Mouse (Mus musculus): Measurements from ENCODE around the gene Fam71e1.

GRCm38 (mm10) chr7:44531207-44531606 is 34.8 kb downstream of the Fam71e1 start:
- TF ChIP-seq CTCF (conservative IDR thresholded peaks at IDR 0.05; ENCODE audit: insufficient read depth, insufficient read length, low read depth, low read length) (no peak), POLR2A (IDR thresholded peaks at IDR 0.05; ENCODE audit: low read depth, low read length) (no peak)

Measured in kidney, adult 2 months (tissue).